20 mouse cellular contexts compared by ENCODE assay signal in genomic region chr11:4309613-4310012, GRCm38 (mm10). TPM values are rescaled to one million over a fixed set of nuclear protein-coding genes. Genes with fewer than 3 reads are reported as not detected.
A peak's percentile ranks its signal among the peaks of the same experiment; 100 is the strongest.
DNase-seq lines count a peak whose midpoint lies in the region; ATAC-seq and TF ChIP-seq lines count a peak whose summit lies in the region.
"Had no signal": no experiment of that assay in that cellular context is flagged by ENCODE, and none has a peak within 500 bp of the region (broad histone marks: within the 10 kb centered on the region; RNA-seq: fewer than 3 reads in every experiment).

No protein-coding gene starts in this region.

- H3K27ac ChIP-seq in stomach, embryonic 16.5 days (ENCODE audit: low read length) = no peak overlapping the region
- H3K27ac ChIP-seq in stomach, postnatal 0 days (replicated peaks) = no peak overlapping the region
- H3K27ac ChIP-seq in embryonic facial prominence, embryonic 12.5 days = 0 out of 2 replicates have a peak overlapping the region, but pooled peaks have one; percentile 36
- peak overlapping the region; percentile 22; the same call in 1 of the 2 replicates for H3K27ac ChIP-seq in limb, embryonic 13.5 days
- H3K27ac ChIP-seq in hindbrain, embryonic 14.5 days = no peak overlapping the region
- no peak overlapping the region for H3K27ac ChIP-seq in intestine, embryonic 15.5 days
- H3K27ac ChIP-seq: hindbrain, postnatal 0 days; layer of hippocampus, adult 2 months; liver, embryonic 12.5 days; macrophage; midbrain, embryonic 10.5 days had no signal

- no peaks in the 10 kb centered on the region for H3K36me3 ChIP-seq in stomach, embryonic 16.5 days (ENCODE audit: control insufficient read depth, insufficient read depth, low read length)
- no peaks in the 10 kb centered on the region for H3K36me3 ChIP-seq in stomach, postnatal 0 days (ENCODE audit: control insufficient read depth, insufficient read depth, low read length)
- no peaks in the 10 kb centered on the region for H3K36me3 ChIP-seq in embryonic facial prominence, embryonic 12.5 days
- H3K36me3 ChIP-seq in limb, embryonic 13.5 days = no peaks in the 10 kb centered on the region
- H3K36me3 ChIP-seq in hindbrain, embryonic 14.5 days (replicated peaks; ENCODE audit: control insufficient read depth, insufficient read depth) = no peaks in the 10 kb centered on the region
- no peaks in the 10 kb centered on the region for H3K36me3 ChIP-seq in intestine, embryonic 15.5 days
- H3K36me3 ChIP-seq: heart, embryonic 15.5 days; liver, embryonic 12.5 days; midbrain, embryonic 10.5 days had no signal

- H3K27me3 ChIP-seq in stomach, embryonic 16.5 days (ENCODE audit: control insufficient read depth, insufficient read depth, low read length) = no peaks in the 10 kb centered on the region
- no peaks in the 10 kb centered on the region for H3K27me3 ChIP-seq in stomach, postnatal 0 days (ENCODE audit: control insufficient read depth, insufficient read depth, low read length)
- H3K27me3 ChIP-seq in embryonic facial prominence, embryonic 12.5 days = peaks cover 15% of the 10 kb centered on the region; the same call in 1 of the 2 replicates
- H3K27me3 ChIP-seq in limb, embryonic 13.5 days = no peaks in the 10 kb centered on the region
- no peaks in the 10 kb centered on the region for H3K27me3 ChIP-seq in hindbrain, embryonic 14.5 days (ENCODE audit: control insufficient read depth, insufficient read depth, low read length)
- no peaks in the 10 kb centered on the region for H3K27me3 ChIP-seq in intestine, embryonic 15.5 days (replicated peaks)
- H3K27me3 ChIP-seq: liver, embryonic 12.5 days had no signal

- no peak overlapping the region for H3K9ac ChIP-seq in stomach, embryonic 16.5 days (ENCODE audit: low read length)
- H3K9ac ChIP-seq in stomach, postnatal 0 days (ENCODE audit: low read length) = no peak overlapping the region; the same call in 1 of the 2 replicates
- no peak overlapping the region for H3K9ac ChIP-seq in embryonic facial prominence, embryonic 12.5 days
- H3K9ac ChIP-seq in limb, embryonic 13.5 days = no peak overlapping the region
- H3K9ac ChIP-seq in hindbrain, embryonic 14.5 days = no peak overlapping the region
- H3K9ac ChIP-seq in intestine, embryonic 15.5 days = no peak overlapping the region
- H3K9ac ChIP-seq: heart, embryonic 15.5 days; liver, embryonic 12.5 days had no signal

- no peak for DNase-seq in stomach, postnatal 0 days (ENCODE audit: low spot score)
- no peak for DNase-seq in hindbrain, embryonic 14.5 days (ENCODE audit: low spot score)
- DNase-seq in kidney, adult 9 months = no peak
- DNase-seq in thymus, postnatal 36 days = no peak
- DNase-seq: kidney, adult 11 months; kidney, postnatal 14 days; lung, adult 2 months; spleen, adult 18-20 months had no signal

- TF ChIP-seq EP300 in stomach, postnatal 0 days (optimal IDR thresholded peaks at IDR 0.05) = no peak

- 0 out of 2 replicates have a peak, but pooled peaks have one; percentile 27 for ATAC-seq in stomach, embryonic 16.5 days (ENCODE audit: insufficient read depth, low FRiP score)
- ATAC-seq in stomach, postnatal 0 days (ENCODE audit: low FRiP score, low TSS enrichment) = no peak
- ATAC-seq in embryonic facial prominence, embryonic 12.5 days (ENCODE audit: insufficient number of reproducible peaks, insufficient read depth, low FRiP score, low TSS enrichment) = no peak
- ATAC-seq in limb, embryonic 13.5 days (ENCODE audit: low FRiP score, low read depth) = no peak
- ATAC-seq in hindbrain, embryonic 14.5 days (ENCODE audit: low FRiP score) = no peak
- no peak for ATAC-seq in intestine, embryonic 15.5 days
- ATAC-seq: liver, embryonic 12.5 days had no signal

- H3K4me3 ChIP-seq in stomach, embryonic 16.5 days (replicated peaks; ENCODE audit: low read length) = no peak overlapping the region
- H3K4me3 ChIP-seq in stomach, postnatal 0 days (ENCODE audit: low read depth, low read length) = no peak overlapping the region
- no peak overlapping the region for H3K4me3 ChIP-seq in embryonic facial prominence, embryonic 12.5 days
- H3K4me3 ChIP-seq in limb, embryonic 13.5 days = no peak overlapping the region
- no peak overlapping the region for H3K4me3 ChIP-seq in hindbrain, embryonic 14.5 days (replicated peaks; ENCODE audit: low read length)
- H3K4me3 ChIP-seq in intestine, embryonic 15.5 days (replicated peaks) = no peak overlapping the region
- H3K4me3 ChIP-seq: heart, embryonic 15.5 days; layer of hippocampus, adult 2 months; liver, embryonic 12.5 days; midbrain, embryonic 10.5 days had no signal

- peaks cover 6% of the 10 kb centered on the region; the same call in 1 of the 2 replicates for H3K4me1 ChIP-seq in stomach, embryonic 16.5 days (ENCODE audit: control insufficient read depth, insufficient read depth, low read length)
- H3K4me1 ChIP-seq in stomach, postnatal 0 days (replicated peaks; ENCODE audit: control insufficient read depth, insufficient read depth) = no peaks in the 10 kb centered on the region
- H3K4me1 ChIP-seq in embryonic facial prominence, embryonic 12.5 days = peaks cover 22% of the 10 kb centered on the region
- peaks cover 32% of the 10 kb centered on the region for H3K4me1 ChIP-seq in limb, embryonic 13.5 days
- no peaks in the 10 kb centered on the region for H3K4me1 ChIP-seq in hindbrain, embryonic 14.5 days (replicated peaks; ENCODE audit: control insufficient read depth, insufficient read depth, low read length)
- H3K4me1 ChIP-seq in intestine, embryonic 15.5 days (replicated peaks) = peaks cover 6% of the 10 kb centered on the region

- H3K9me3 ChIP-seq in stomach, embryonic 16.5 days (replicated peaks; ENCODE audit: control insufficient read depth, low read length) = no peaks in the 10 kb centered on the region
- no peaks in the 10 kb centered on the region for H3K9me3 ChIP-seq in stomach, postnatal 0 days (ENCODE audit: control insufficient read depth, low read length)
- H3K9me3 ChIP-seq in embryonic facial prominence, embryonic 12.5 days = no peaks in the 10 kb centered on the region
- H3K9me3 ChIP-seq in limb, embryonic 13.5 days = no peaks in the 10 kb centered on the region
- no peaks in the 10 kb centered on the region for H3K9me3 ChIP-seq in hindbrain, embryonic 14.5 days (ENCODE audit: control insufficient read depth, low read length)
- no peaks in the 10 kb centered on the region for H3K9me3 ChIP-seq in intestine, embryonic 15.5 days
- H3K9me3 ChIP-seq: heart, embryonic 15.5 days; liver, embryonic 12.5 days; midbrain, embryonic 10.5 days had no signal

- H3K4me2 ChIP-seq in stomach, embryonic 16.5 days (ENCODE audit: low read depth, low read length) = no peak overlapping the region
- no peak overlapping the region for H3K4me2 ChIP-seq in stomach, postnatal 0 days (replicated peaks; ENCODE audit: low read depth)
- H3K4me2 ChIP-seq in embryonic facial prominence, embryonic 12.5 days (replicated peaks) = no peak overlapping the region
- no peak overlapping the region for H3K4me2 ChIP-seq in limb, embryonic 13.5 days (replicated peaks)
- no peak overlapping the region for H3K4me2 ChIP-seq in hindbrain, embryonic 14.5 days (replicated peaks)
- H3K4me2 ChIP-seq in intestine, embryonic 15.5 days (replicated peaks) = no peak overlapping the region
- H3K4me2 ChIP-seq: liver, embryonic 12.5 days had no signal

- TF ChIP-seq CTCF in stomach, postnatal 0 days (IDR thresholded peaks at IDR 0.05; ENCODE audit: low read depth) = no peak

- WGBS in stomach, embryonic 16.5 days = 80% methylated on average over 4 of the region's 4 CpGs
- 85% methylated on average over 4 of the region's 4 CpGs for WGBS in stomach, postnatal 0 days
- WGBS in embryonic facial prominence, embryonic 12.5 days = 79% methylated on average over 4 of the region's 4 CpGs
- 74% methylated on average over 4 of the region's 4 CpGs for WGBS in limb, embryonic 13.5 days
- WGBS in hindbrain, embryonic 14.5 days = 91% methylated on average over 4 of the region's 4 CpGs
- 84% methylated on average over 4 of the region's 4 CpGs for WGBS in intestine, embryonic 15.5 days

RNA-seq across cellular contexts. Expression of gene Lif, which starts 52.3 kb away (rescaled TPM):
- polyA plus RNA-seq in stomach, embryonic 16.5 days (2015; fragmentation: Nextera tagmentation; extraction: Ambion mirVana) = 1.0 and 1.1 TPM in 2 replicates
- 0.61 and 1.1 TPM in 2 replicates for polyA plus RNA-seq in stomach, postnatal 0 days (2015; fragmentation: Nextera tagmentation; extraction: Ambion mirVana)
- 0.06 and 0.09 TPM in 2 replicates for polyA plus RNA-seq in embryonic facial prominence, embryonic 12.5 days (2016; fragmentation: Nextera tagmentation; extraction: Ambion mirVana)
- polyA plus RNA-seq in limb, embryonic 13.5 days (2015; fragmentation: Nextera tagmentation; extraction: Ambion mirVana) = 0.08 TPM in 2 replicates
- 0.29 TPM in 1 of 2 replicates, not detected in the other for polyA plus RNA-seq in hindbrain, embryonic 14.5 days (2014; fragmentation: Nextera tagmentation; extraction: Ambion mirVana)
- polyA plus RNA-seq in intestine, embryonic 15.5 days (2015; fragmentation: Nextera tagmentation; extraction: Ambion mirVana) = 0.62 and 0.92 TPM in 2 replicates
- polyA plus RNA-seq: forebrain, embryonic 11.5 days; liver, embryonic 12.5 days; neural tube, embryonic 11.5 days had no signal

Comparison
In these comparisons a context has a peak if more than half of its experiments do, and no peak if none do; other contexts are left out.
1. H3K27ac ChIP-seq: peak in embryonic facial prominence, embryonic 12.5 days (single experiment) and limb, embryonic 13.5 days (single experiment); none in stomach, embryonic 16.5 days (single experiment), stomach, postnatal 0 days (single experiment), hindbrain, embryonic 14.5 days (single experiment) and intestine, embryonic 15.5 days (single experiment).